Mouse (Mus musculus) hematopoietic stem cell, adult 5-6 weeks (primary cell): ENCODE results near the gene Pclaf. TPM values are rescaled to one million over a fixed set of nuclear protein-coding genes. Genes with fewer than 3 reads are reported as not detected.

Source experiments
- ATAC-seq, 2 experiments: fragments of 125-278 bp in 1 of 2; replicated peaks in 1 of 2; 2 replicates each; pipeline ENCODE4 v1.8.0; 2016 to 2017; ENCODE audit warnings: inconsistent platforms in 2 of 2, mild to moderate bottlenecking in 2 of 2, moderate number of reproducible peaks in 2 of 2, low read depth in 1 of 2, moderate TSS enrichment in 1 of 2; ENCODE audit not compliant: low FRiP score in 2 of 2, poor library complexity in 2 of 2, severe bottlenecking in 2 of 2, insufficient read depth in 1 of 2, low TSS enrichment in 1 of 2
- total RNA-seq: library from RNA; stranded (forward); fragments of 172-1452, 232-1000 nt; gene quantifications from 2 replicates; pipeline ENCODE4 v1.2.3, GENCODE M21; 2017

Pclaf gene
- total RNA-seq, 1 experiment from 2014 or later, result 135 TPM

DNA sequence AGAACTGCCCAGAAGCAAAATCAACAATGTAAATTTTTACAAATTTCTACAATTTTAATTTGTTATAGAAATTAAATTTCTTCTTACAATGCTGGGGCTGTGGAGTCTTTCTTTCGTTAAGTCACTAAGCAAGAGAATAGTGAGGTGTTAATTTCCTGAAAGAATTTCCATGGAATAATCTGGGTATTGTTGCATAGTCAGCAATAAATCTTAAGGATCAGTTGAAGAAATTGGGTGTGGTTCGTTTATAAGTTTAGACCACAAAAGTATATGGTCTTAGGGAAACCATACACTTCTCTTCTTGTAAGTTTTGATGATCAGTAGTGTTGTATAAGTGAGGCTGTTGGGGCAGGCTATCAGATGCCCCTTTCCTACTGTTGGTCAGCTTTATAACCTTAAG is 47.5 kb downstream of the Pclaf start:
- ATAC-seq, result no peak

DNA sequence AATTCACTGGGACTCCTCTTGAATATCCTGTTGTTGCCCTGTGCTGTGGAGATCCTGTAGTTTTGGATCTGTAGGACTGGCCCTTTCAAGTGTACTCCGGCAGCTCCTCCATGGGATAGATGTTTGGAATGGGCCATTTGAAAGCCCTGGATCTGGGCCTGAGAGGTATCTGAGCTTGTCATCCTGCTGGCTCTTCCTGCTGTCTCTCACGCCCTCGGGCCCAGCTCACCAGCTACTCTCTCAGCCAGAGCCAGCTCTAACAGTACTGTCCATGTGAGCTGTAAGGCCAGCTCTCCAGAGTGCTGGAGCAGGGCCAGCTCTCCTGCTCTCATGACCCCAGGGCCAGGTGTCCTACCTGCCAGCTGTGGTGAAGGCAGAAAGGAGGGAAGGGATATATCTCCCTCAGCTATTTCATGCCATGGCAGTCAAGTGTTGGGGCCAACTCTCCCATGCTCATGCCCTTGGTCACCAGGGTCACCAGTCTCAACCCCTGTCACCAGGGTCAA is 61.1 kb downstream of the Pclaf start:
- ATAC-seq, result no peak

Other genes with a start within 250 kb of the Pclaf start
- 58.5 and 66.4 TPM in 2 replicates for gene Oaz2, start 222.2 kb upstream of the Pclaf start, total RNA-seq
- gene Zfp609, start 62.7 kb upstream of the Pclaf start, total RNA-seq, result 5.8 and 5.9 TPM in 2 replicates
- gene Trip4, start 18.6 kb downstream of the Pclaf start, total RNA-seq, result 24.4 and 24.5 TPM in 2 replicates
- gene Csnk1g1, start 18.7 kb downstream of the Pclaf start, total RNA-seq, result 42.0 and 51.1 TPM in 2 replicates
- gene Ppib, start 170.0 kb downstream of the Pclaf start, total RNA-seq, result 510 and 514 TPM in 2 replicates
- 0.79 and 0.88 TPM in 2 replicates for gene Snx22, start 179.5 kb downstream of the Pclaf start, total RNA-seq
- 110 and 128 TPM in 2 replicates for gene Snx1, start 236.3 kb downstream of the Pclaf start, total RNA-seq
- 118 and 142 TPM in 2 replicates for gene Ciao2a, start 236.4 kb downstream of the Pclaf start, total RNA-seq